In genomic region chr10:25144787-25145761, GRCm38 (mm10) we compare ENCODE assay signal across 10 mouse cellular contexts.
DNase-seq lines count a peak whose midpoint lies in the region; ATAC-seq and TF ChIP-seq lines count a peak whose summit lies in the region.
"Had no signal": no experiment of that assay in that cellular context is flagged by ENCODE, and none has a peak within 500 bp of the region (broad histone marks: within the 10 kb centered on the region; RNA-seq: fewer than 3 reads in every experiment).

No protein-coding gene starts in this region.

- no peaks in the 10 kb centered on the region for H3K79me2 ChIP-seq in heart, adult 2 months (replicated peaks; ENCODE audit: control insufficient read depth, insufficient read depth, low read length)

- no peaks in the 10 kb centered on the region for H3K27me3 ChIP-seq in heart, embryonic 14.5 days (ENCODE audit: control insufficient read depth, insufficient read depth, low read length)
- H3K27me3 ChIP-seq in heart, adult 2 months (ENCODE audit: control insufficient read depth, insufficient read depth, low read length): no peaks in the 10 kb centered on the region
- no peaks in the 10 kb centered on the region for H3K27me3 ChIP-seq in testis, adult 2 months (ENCODE audit: control insufficient read depth, insufficient read depth, low read length)
- no peaks in the 10 kb centered on the region for H3K27me3 ChIP-seq in liver, embryonic 14.5 days (ENCODE audit: control insufficient read depth, insufficient read depth, low read length)

- peaks cover 0 to 13% of the 10 kb centered on the region in 2 experiments; a peak in 2 of 4 replicates for H3K4me1 ChIP-seq in heart, embryonic 14.5 days (ENCODE audit: control insufficient read depth in 2 of 2, insufficient read depth in 2 of 2, low read length in 2 of 2)
- no peaks in the 10 kb centered on the region for H3K4me1 ChIP-seq in heart, adult 2 months (ENCODE audit: control insufficient read depth, insufficient read depth, low read length)
- H3K4me1 ChIP-seq in testis, adult 2 months (ENCODE audit: control insufficient read depth, insufficient read depth, low read length): no peaks in the 10 kb centered on the region; the same call in none of the 2 replicates
- H3K4me1 ChIP-seq in liver, embryonic 14.5 days (replicated peaks; ENCODE audit: control insufficient read depth in 2 of 2, insufficient read depth in 2 of 2, low read length in 1 of 2): peaks cover 5 to 12% of the 10 kb centered on the region in 2 experiments

- H3K9me3 ChIP-seq in heart, embryonic 14.5 days (ENCODE audit: control insufficient read depth, low read length): no peaks in the 10 kb centered on the region
- no peaks in the 10 kb centered on the region for H3K9me3 ChIP-seq in liver, embryonic 14.5 days (ENCODE audit: control insufficient read depth, low read length)

- 0 out of 4 replicates have a peak overlapping the region, but pooled peaks of 1 of the 2 experiments have one; percentile 10 for H3K27ac ChIP-seq in heart, embryonic 14.5 days (replicated peaks in 1 of 2; ENCODE audit: control insufficient read depth in 1 of 2, insufficient read depth in 1 of 2, low read depth in 2 of 2, low read length in 2 of 2)
- no peak overlapping the region for H3K27ac ChIP-seq in heart, adult 2 months
- H3K27ac ChIP-seq in testis, adult 2 months (ENCODE audit: control insufficient read depth, insufficient read depth, low read depth, low read length): peak overlapping the region; percentile 33
- no peak overlapping the region for H3K27ac ChIP-seq in liver, embryonic 14.5 days
- H3K27ac ChIP-seq: kidney, postnatal 0 days had no signal

- ATAC-seq in heart, embryonic 14.5 days (ENCODE audit: insufficient number of reproducible peaks, insufficient read depth, low FRiP score, low read depth): no peak
- peak; percentile 61; the same call in 1 of the 2 replicates for ATAC-seq in liver, embryonic 14.5 days (ENCODE audit: insufficient read depth)

- 40% methylated on average over 18 of the region's 18 CpGs for WGBS in heart, embryonic 14.5 days
- WGBS in heart, adult 2 months: 62% methylated on average over 18 of the region's 18 CpGs
- WGBS in liver, embryonic 14.5 days (ENCODE audit: insufficient replicate concordance): 20% methylated on average over 18 of the region's 18 CpGs

- no peak overlapping the region for H3K4me3 ChIP-seq in heart, embryonic 14.5 days (ENCODE audit: control insufficient read depth in 1 of 2, insufficient read depth in 1 of 2, low read depth in 1 of 2, low read length in 2 of 2)
- H3K4me3 ChIP-seq in heart, adult 2 months: no peak overlapping the region
- peak overlapping the region; percentile 56 for H3K4me3 ChIP-seq in testis, adult 2 months (ENCODE audit: control insufficient read depth, low read depth, low read length)
- no peak overlapping the region for H3K4me3 ChIP-seq in liver, embryonic 14.5 days (ENCODE audit: insufficient read depth in 1 of 2, low read depth in 2 of 2, low read length in 2 of 2)
- H3K4me3 ChIP-seq: erythroblast, embryonic 14.5 days had no signal

- TF ChIP-seq POLR2A in heart, adult 2 months (IDR thresholded peaks at IDR 0.05; ENCODE audit: insufficient read depth, low read depth, low read length): no peak
- no peak for TF ChIP-seq POLR2A in testis, adult 2 months (IDR thresholded peaks at IDR 0.05; ENCODE audit: control insufficient read depth, low read depth, low read length)

- H3K36me3 ChIP-seq in heart, embryonic 14.5 days (ENCODE audit: control insufficient read depth, insufficient read depth, low read length): no peaks in the 10 kb centered on the region
- H3K36me3 ChIP-seq in heart, adult 2 months (ENCODE audit: control insufficient read depth, insufficient read depth, low read length): no peaks in the 10 kb centered on the region
- H3K36me3 ChIP-seq in testis, adult 2 months (ENCODE audit: control insufficient read depth, insufficient read depth, low read length): no peaks in the 10 kb centered on the region
- no peaks in the 10 kb centered on the region for H3K36me3 ChIP-seq in liver, embryonic 14.5 days (replicated peaks; ENCODE audit: control insufficient read depth, insufficient read depth, low read depth)

- intact Hi-C loops in heart, adult 2 months (cut with DNase I): no loop called here

- no peak for DNase-seq in heart, adult 2 months
- DNase-seq in testis, postnatal 10 days (ENCODE audit: low spot score): no peak
- DNase-seq in liver, embryonic 14.5 days (ENCODE audit: low read depth in 3 of 3, low spot score in 3 of 3): no peak
- no peak for DNase-seq in spleen, postnatal 36 days (ENCODE audit: low spot score in 2 of 2)
- DNase-seq in urinary bladder, postnatal 10 days (ENCODE audit: low spot score): no peak
- no peak for DNase-seq in gastrocnemius, postnatal 4 days (ENCODE audit: low spot score in 2 of 2)

- no peak overlapping the region for H3K9ac ChIP-seq in heart, embryonic 14.5 days (ENCODE audit: low read length)
- no peak overlapping the region for H3K9ac ChIP-seq in heart, adult 2 months (ENCODE audit: low read depth, low read length)
- H3K9ac ChIP-seq in liver, embryonic 14.5 days (replicated peaks): no peak overlapping the region

- no peak for TF ChIP-seq EP300 in heart, adult 2 months (IDR thresholded peaks at IDR 0.05; ENCODE audit: insufficient read depth, low read depth, low read length)
- no peak for TF ChIP-seq EP300 in liver, embryonic 14.5 days (IDR thresholded peaks at IDR 0.05; ENCODE audit: low read depth)

- no peak for TF ChIP-seq CTCF in heart, adult 2 months (IDR thresholded peaks at IDR 0.05)
- TF ChIP-seq CTCF in testis, adult 2 months (IDR thresholded peaks at IDR 0.05; ENCODE audit: control insufficient read depth, insufficient read depth, insufficient replicate concordance, low read depth, low read length): no peak
- no peak for TF ChIP-seq CTCF in liver, embryonic 14.5 days (IDR thresholded peaks at IDR 0.05; ENCODE audit: low read depth)

- H3K4me2 ChIP-seq in heart, embryonic 14.5 days (ENCODE audit: low read length): peak overlapping the region; percentile 44
- H3K4me2 ChIP-seq in liver, embryonic 14.5 days (ENCODE audit: low read depth): peak overlapping the region; percentile 30
